Mouse (Mus musculus) R1 (cell line): ENCODE measurements around the gene Rab7b.

Experiments used
- DNase-seq: peaks from one replicate; pipeline ENCODE4 v3.0.0-alpha.2; 2018; ENCODE audit warnings: low read depth, low spot score

The Rab7b gene

DNA sequence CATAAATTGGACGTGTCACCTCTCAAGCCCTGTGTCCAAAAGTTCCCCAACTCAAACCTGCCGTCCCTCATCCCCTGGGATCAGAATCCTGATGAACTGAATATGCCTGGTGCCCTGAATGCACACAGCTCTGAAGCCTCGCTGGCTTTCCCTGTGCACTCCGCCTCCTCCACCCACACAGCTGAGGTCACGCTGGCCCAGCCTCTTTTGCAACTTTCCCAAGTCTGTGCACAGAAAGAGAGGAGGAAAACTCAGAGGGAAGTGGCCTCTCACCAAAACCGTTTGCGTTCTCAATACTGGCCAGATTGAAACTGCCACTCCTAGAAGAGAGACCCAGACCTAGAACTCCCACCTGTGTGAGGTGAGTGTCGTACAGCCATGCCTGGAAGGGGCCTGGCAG lies at the start of gene Rab7b:
Gene Rab7b, plus strand, starts transcription at position 221 of the 400 bp plus-strand sequence.
- DNase-seq, result no peak

DNA sequence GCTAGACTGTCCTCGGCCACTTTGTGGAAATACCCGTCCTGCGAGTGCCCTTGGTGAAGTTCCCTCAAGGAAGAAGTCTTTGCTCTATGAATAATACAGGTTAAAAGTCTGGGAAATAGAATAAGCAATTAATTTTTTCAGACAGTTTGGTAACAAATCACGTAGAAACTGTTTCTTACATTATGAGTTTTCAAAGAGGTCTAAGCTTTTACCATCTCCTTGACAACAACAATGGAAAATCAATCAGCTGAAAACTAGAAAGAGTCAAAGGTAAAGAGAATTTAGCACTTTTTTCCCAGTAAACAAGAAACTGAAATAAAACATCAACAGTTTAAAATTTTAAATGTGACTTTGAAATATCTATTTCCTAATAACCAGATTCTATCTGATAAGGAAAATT lies 48.4 kb upstream of the Rab7b start:
- DNase-seq, result no peak

GRCm38 (mm10) chr1:131641565-131641964 lies 46.9 kb upstream of the Rab7b start:
- DNase-seq, result no peak

DNA sequence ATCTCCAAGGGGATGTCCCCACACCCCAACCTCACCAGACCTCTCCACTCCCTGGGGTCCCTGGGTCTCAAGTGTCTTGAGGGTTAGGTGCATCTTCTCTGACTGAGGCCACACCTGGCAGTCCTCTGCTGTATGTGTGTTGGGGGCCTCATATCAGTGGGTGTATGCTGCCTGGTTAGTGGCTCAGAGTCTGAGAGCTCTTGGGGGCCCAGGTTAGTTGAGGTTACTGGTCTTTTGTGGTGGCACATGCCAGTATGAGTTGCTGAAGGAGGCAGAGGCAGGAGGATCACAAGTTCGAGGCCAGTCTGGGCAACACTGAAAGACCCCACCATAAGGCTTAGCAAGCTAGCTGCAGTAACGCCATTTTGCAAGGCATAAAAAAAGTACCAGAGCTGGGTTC lies 46.2 kb upstream of the Rab7b start:
- no peak for DNase-seq

- DNase-seq, result peak; percentile 58
Observed at GRCm38 (mm10) chr1:131652670-131653443, 35.6 kb upstream of the Rab7b start.

- DNase-seq, result no peak
Observed at GRCm38 (mm10) chr1:131655601-131656000, 32.9 kb upstream of the Rab7b start.

GRCm38 (mm10) chr1:131657945-131658354 lies 30.5 kb upstream of the Rab7b start:
- DNase-seq, result peak; percentile 94

GRCm38 (mm10) chr1:131659512-131660085 lies 28.9 kb upstream of the Rab7b start:
- no peak for DNase-seq

DNA sequence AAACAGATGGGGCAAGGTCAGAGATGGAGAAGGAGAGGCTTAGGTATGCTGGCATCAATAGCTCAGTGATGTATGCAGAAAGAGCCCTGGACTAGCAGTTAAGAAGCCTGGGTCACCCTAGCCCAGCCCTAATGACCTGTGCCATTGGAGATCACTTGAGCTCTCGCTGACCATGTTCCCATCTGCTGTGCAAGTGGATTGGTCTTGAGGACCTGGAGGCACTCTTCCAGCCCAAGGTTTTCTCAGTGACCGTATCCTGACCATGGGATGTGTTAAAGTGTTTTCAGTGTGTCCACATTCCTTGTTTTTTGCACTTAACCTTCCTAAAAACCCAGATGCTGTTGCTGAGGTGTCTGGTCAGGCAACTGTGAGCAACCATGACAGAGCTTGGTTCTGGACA lies 28.2 kb upstream of the Rab7b start:
- no peak for DNase-seq

- no peak for DNase-seq
Observed at GRCm38 (mm10) chr1:131660716-131661472, 27.6 kb upstream of the Rab7b start.

- DNase-seq, result no peak
Observed at GRCm38 (mm10) chr1:131661749-131662148, 26.7 kb upstream of the Rab7b start.

GRCm38 (mm10) chr1:131663286-131663995 lies 25.1 kb upstream of the Rab7b start:
- no peak for DNase-seq

DNA sequence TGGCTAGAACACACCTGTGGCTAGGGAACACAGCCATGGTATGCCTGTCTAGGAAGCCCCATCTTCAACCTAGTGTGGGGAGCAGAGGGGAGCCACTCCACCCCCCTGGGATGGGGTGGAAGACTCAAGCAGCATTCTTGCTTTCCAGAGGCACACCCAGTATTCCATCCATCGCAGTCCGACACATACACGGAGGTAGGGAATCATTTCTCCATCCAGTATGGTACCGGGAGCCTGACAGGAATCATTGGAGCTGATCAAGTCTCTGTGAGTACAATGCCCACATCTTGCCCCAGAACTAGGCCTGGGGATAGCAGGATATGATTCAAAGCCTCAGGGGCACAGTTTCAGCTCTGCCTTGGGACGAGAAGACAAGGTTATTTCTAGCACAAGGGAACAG lies 24.4 kb upstream of the Rab7b start:
- no peak for DNase-seq

DNA sequence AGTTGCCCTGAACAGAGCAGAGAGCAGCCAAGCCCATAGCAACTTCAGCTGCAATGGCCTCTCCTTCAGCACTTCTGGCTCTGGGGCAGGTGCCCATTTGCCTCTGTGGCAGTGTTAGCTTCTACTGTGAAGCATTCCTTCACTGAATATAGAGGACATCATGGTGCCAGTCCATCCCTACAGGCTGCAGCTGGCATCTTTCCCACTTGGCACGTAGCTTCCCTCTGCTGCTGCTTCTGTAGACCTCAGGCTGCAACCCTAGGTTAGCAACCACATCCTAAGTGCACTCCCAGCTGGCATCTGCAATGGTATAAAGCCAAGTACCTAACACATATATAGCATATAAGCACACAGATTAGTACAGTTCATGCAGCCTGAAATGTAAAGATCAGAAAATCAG lies 22.6 kb upstream of the Rab7b start:
- DNase-seq, result no peak

GRCm38 (mm10) chr1:131671113-131671512 lies 17.4 kb upstream of the Rab7b start:
- no peak for DNase-seq

GRCm38 (mm10) chr1:131672361-131672760 lies 16.1 kb upstream of the Rab7b start:
- DNase-seq, result no peak

GRCm38 (mm10) chr1:131679644-131680043 lies 8.9 kb upstream of the Rab7b start:
- no peak for DNase-seq

- DNase-seq, result no peak
Observed at GRCm38 (mm10) chr1:131687739-131688138, 756 bp upstream of the Rab7b start.

GRCm38 (mm10) chr1:131689016-131689415 lies 521 bp downstream of the Rab7b start:
- no peak for DNase-seq

- DNase-seq, result no peak
Observed at GRCm38 (mm10) chr1:131689899-131690298, 1.4 kb downstream of the Rab7b start.

- DNase-seq, result no peak
Observed at GRCm38 (mm10) chr1:131690435-131690834, 1.9 kb downstream of the Rab7b start.

DNA sequence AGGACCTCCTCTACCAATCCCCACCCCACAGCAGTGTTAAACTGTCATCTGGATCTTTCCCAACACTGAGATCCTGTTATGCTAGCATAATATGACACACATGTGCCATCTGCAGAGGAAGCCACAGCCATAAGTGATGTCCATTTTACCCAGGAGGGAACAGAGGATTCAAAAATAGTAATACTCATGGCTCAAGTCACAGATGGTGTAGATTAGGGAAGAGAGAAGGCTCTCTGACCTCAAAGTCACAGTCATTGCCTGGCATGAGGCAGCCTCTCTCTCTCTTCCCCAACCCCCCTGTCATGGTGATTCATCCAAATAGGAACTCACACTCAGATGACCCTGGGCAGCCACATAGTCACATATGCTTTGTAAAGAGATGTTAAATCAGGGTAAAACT lies 2.9 kb downstream of the Rab7b start:
- DNase-seq, result no peak
